Mouse (Mus musculus) kidney, adult 2 months (tissue): Measurements from ENCODE around the gene Ftl1.

Source experiments
- CTCF ChIP-seq: fragments of 200-500 bp; conservative IDR thresholded peaks from 2 replicates; pipeline ENCODE4 v1.5.1; 2011; ENCODE audit warnings: low read depth, mild to moderate bottlenecking, control low read depth, low read length, moderate library complexity, mixed read lengths; ENCODE audit not compliant: insufficient read depth, insufficient read length
- POLR2A ChIP-seq: fragments of 200-500 bp; IDR thresholded peaks from one replicate; pipeline ENCODE4 v1.6.1; 2011; ENCODE audit warnings: low read depth, low read length, control low read depth

DNA sequence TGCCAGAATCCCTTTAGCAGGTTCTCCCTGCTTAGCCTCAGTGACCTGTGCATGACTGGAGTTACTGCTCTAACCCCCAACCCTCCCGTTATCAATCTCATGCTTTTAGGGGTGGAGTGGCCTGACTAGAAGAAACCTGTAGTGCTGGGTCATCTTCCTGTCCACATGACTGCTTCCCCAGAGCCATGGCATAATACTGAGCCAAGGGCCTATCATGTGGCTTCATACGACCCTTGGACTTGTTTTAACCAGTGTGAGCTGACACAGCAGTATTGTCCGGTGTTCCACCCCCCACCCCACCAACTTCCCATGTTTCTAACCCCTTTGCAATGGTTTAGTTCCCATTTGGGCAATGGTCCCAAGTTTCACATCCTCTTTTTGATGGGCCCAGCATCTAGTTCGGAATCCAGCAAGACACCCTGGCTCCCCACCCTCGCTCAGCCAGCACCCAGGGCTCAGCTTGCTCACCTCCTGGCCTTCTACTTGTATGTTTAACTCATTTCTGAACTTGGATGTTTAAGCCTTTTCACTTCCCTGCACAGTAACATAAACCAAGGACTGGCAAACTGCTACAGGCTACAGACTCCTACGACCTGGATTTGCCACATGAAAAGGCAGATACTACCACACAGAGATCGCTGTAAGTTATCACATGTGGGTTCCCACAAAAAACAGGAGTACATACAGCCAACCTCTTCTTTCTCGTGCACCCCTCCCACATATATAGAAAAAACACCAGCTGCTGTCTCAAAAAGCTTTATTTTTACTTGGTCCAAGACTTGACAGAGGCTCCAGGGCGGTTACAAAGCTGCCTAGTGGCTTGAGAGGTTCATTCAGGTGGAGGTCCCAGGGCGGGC, 2.3 kb downstream of the Ftl1 start:
- TF ChIP-seq CTCF (no peak), POLR2A (no peak)
